Mouse (Mus musculus): ENCODE results near the gene Grm4. TPM values are rescaled to one million over a fixed set of nuclear protein-coding genes. Genes with fewer than 3 reads are reported as not detected.

Gene Grm4
- polyA plus RNA-seq, 1 experiment from 2014 or later: 0.02 TPM

DNA sequence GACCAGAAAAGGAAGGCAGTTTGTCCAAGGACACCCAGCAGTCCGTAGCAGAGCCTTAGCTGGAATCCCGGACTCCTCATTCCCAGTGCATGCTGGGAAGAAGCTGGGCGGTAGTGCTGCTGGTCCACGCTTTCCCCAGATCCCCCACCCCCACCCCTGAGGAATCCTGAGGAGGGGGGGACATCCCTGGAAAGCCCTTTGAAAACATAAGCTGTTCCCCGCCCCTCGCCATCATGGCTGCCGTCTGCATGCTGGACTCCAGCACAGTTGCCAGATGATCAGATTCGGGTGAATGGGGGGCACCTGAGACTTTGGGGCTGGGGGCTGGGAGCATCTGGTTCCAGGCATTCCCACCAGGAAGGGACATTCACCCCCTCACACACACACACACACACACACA, 99.4 kb downstream of the Grm4 start:
- 48% methylated on average over 8 of the region's 8 CpGs for WGBS (ENCODE audit: insufficient replicate concordance)
- H3K9me3 ChIP-seq (replicated peaks): no peaks in the 10 kb centered on the region
- no peaks in the 10 kb centered on the region for H3K4me1 ChIP-seq (replicated peaks)
- no peaks in the 10 kb centered on the region for H3K36me3 ChIP-seq (replicated peaks)
- ATAC-seq (ENCODE audit: insufficient read depth): no peak
- no peak overlapping the region for H3K4me2 ChIP-seq
- no peak overlapping the region for H3K9ac ChIP-seq
- H3K27ac ChIP-seq (replicated peaks): no peak overlapping the region
- H3K4me3 ChIP-seq (replicated peaks): no peak overlapping the region
- H3K27me3 ChIP-seq: no peaks in the 10 kb centered on the region

DNA sequence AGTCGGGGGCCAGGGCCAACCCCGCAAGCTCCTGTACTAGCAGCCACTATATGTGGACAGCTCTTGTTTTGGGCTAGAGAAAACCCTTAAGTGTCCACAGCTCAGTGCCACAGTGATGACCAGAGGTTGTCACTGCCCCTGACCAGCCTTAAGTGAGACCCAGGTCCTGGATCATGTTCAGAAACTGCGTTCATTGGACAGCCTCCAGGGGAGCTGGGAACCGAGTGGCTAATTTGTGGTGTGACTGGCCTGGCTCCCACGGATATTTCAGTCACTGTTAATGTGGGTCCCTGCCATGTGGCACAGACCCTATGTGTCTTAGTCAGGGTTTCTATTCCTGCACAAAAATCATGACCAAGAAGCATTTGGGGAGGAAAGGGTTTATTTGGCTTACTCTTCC, 112.2 kb downstream of the Grm4 start:
- Histone ChIP-seq H3K9ac (no peak overlapping the region), H3K27me3 (no peaks in the 10 kb centered on the region), H3K4me3 (replicated peaks) (no peak overlapping the region), H3K4me1 (replicated peaks) (no peaks in the 10 kb centered on the region), H3K27ac (replicated peaks) (no peak overlapping the region), H3K36me3 (replicated peaks) (no peaks in the 10 kb centered on the region), H3K9me3 (replicated peaks) (no peaks in the 10 kb centered on the region), H3K4me2 (no peak overlapping the region)
- WGBS (ENCODE audit: insufficient replicate concordance): 55% methylated on average over 5 of the region's 5 CpGs
- ATAC-seq (ENCODE audit: insufficient read depth): no peak

DNA sequence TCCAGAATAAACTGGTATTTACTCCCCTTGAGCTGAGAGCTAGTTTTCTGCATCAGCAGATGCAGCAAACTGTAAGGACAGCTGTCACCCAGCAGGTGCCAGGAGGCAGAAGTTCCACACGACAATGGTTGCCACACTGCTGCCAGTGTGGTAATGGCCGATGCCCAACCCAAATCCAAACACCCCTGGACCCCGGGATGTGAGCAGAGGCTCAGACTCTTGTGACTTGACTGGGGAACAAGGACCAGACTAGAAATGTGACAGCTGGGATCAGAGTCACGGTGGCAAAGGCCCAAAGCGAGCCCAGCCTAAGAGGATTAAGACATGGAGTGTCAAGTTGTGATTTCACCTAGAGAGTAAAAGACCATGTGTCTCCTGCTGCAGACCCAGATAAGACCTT, 112.7 kb downstream of the Grm4 start:
- H3K9ac ChIP-seq: no peak overlapping the region
- no peak overlapping the region for H3K27ac ChIP-seq (replicated peaks)
- no peaks in the 10 kb centered on the region for H3K4me1 ChIP-seq (replicated peaks)
- no peaks in the 10 kb centered on the region for H3K9me3 ChIP-seq (replicated peaks)
- no peaks in the 10 kb centered on the region for H3K27me3 ChIP-seq
- H3K4me3 ChIP-seq (replicated peaks): no peak overlapping the region
- H3K4me2 ChIP-seq: no peak overlapping the region
- 39% methylated on average over 5 of the region's 5 CpGs for WGBS (ENCODE audit: insufficient replicate concordance)
- no peaks in the 10 kb centered on the region for H3K36me3 ChIP-seq (replicated peaks)
- ATAC-seq (ENCODE audit: insufficient read depth): no peak

DNA sequence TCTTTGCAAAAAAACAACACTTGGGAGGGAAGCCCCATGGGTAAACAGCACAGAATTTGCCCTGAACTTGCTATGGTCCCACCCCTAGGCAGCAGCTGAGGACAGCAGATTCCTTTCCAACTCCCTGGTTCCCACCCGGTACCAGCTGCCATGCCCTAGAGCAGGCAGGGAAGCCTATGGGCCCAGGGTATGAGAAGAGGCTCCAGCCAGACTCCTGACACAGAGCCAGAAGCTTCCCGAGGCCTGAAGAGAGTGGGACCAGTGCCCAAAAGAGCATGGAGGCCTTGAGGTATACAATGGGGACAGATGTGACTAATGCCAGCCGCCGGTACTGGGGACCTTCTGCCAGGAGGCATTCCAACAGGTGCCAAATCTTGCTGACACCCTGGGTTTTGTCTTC, 114.2 kb downstream of the Grm4 start:
- Histone ChIP-seq H3K4me3 (replicated peaks) (no peak overlapping the region), H3K27me3 (no peaks in the 10 kb centered on the region), H3K27ac (replicated peaks) (no peak overlapping the region), H3K4me1 (replicated peaks) (no peaks in the 10 kb centered on the region), H3K36me3 (replicated peaks) (no peaks in the 10 kb centered on the region), H3K9ac (no peak overlapping the region), H3K4me2 (no peak overlapping the region), H3K9me3 (replicated peaks) (no peaks in the 10 kb centered on the region)
- ATAC-seq (ENCODE audit: insufficient read depth): no peak
- 80% methylated on average over 4 of the region's 4 CpGs for WGBS (ENCODE audit: insufficient replicate concordance)

DNA sequence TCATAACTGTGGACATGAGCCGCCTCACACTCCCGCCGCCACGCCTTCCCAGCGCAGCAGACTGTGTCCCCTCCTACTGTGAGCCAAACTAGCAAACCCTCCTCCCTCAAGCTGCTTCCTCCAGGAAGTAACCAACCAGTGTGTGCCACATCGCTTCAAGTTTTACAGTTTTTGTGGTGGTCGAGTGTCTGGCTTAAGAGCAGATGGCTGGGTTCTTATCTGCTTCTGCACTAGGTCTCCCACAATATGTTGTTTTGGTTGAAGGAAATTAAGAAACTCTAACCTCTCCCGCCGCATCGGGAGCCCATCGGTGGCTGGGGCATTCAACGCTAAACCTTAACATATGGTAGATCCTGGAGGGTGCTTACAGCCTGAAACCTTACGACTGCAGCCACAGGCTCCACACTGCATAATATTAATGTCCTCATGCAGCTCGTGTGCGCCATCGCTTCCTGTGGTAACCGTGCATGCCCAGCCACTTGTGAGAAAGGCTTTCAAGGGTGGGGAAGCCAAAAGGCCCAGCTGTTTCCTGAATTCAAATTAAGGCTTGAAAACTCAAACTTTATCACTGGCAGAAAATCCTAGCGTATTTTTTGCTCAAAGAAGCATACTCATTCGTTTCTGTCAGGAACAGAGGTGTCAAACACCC, 115.7 kb downstream of the Grm4 start:
- no peaks in the 10 kb centered on the region for H3K36me3 ChIP-seq (replicated peaks)
- H3K27me3 ChIP-seq: no peaks in the 10 kb centered on the region
- no peak overlapping the region for H3K27ac ChIP-seq (replicated peaks)
- no peak overlapping the region for H3K4me3 ChIP-seq (replicated peaks)
- ATAC-seq (ENCODE audit: insufficient read depth): no peak
- H3K4me1 ChIP-seq (replicated peaks): peaks cover 3% of the 10 kb centered on the region; the same call in 1 of the 2 replicates
- H3K9me3 ChIP-seq (replicated peaks): no peaks in the 10 kb centered on the region
- no peak overlapping the region for H3K9ac ChIP-seq
- no peak overlapping the region for H3K4me2 ChIP-seq
- 39% methylated on average over 19 of the region's 19 CpGs for WGBS (ENCODE audit: insufficient replicate concordance)

DNA sequence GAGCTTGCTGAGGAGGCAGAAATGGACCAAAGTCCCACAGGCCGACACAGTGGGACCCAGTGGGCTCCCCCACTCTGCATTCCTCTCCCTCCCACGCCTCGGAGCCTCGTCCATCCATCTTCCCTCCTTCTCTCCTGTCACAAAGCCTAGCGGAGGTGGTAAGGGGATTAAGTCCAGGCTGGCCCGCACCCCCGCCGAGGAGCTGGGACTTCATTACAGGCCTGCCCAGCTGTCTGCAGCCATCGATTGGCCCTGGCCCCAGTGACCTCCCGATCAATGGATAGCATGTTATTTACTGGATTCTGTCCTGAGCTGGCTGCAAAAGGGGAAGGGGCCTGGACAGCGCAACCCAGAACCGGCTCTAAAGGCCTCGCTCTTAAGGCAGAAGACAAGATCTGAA, 120.0 kb downstream of the Grm4 start:
- Histone ChIP-seq H3K4me2 (no peak overlapping the region), H3K4me1 (replicated peaks) (peaks cover 3% of the 10 kb centered on the region; the same call in 1 of the 2 replicates), H3K36me3 (replicated peaks) (no peaks in the 10 kb centered on the region), H3K4me3 (replicated peaks) (no peak overlapping the region), H3K27me3 (no peaks in the 10 kb centered on the region), H3K27ac (replicated peaks) (no peak overlapping the region), H3K9ac (no peak overlapping the region), H3K9me3 (replicated peaks) (no peaks in the 10 kb centered on the region)
- no peak for ATAC-seq (ENCODE audit: insufficient read depth)
- 42% methylated on average over 13 of the region's 13 CpGs for WGBS (ENCODE audit: insufficient replicate concordance)

DNA sequence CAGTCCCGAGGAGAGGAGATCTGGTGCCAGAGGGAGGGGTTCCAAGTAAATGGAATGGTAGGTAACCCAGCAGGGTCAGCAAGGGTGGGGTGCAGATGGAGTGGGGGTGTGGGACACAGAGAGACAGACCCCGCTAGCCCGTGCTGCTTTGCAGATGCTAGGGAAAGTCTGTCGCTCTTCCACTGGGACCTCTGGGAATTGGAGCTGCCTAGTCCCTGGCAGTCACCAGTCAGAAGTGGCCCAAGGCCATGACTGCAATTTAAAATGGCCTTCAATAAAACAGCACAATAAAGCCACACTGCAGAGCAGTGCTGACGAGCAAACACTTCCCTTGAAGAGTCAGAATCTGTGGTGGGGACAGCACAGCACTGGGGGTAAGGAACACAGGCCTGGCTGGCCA, 127.3 kb downstream of the Grm4 start:
- H3K4me2 ChIP-seq: no peak overlapping the region
- 74% methylated on average over 5 of the region's 5 CpGs for WGBS (ENCODE audit: insufficient replicate concordance)

DNA sequence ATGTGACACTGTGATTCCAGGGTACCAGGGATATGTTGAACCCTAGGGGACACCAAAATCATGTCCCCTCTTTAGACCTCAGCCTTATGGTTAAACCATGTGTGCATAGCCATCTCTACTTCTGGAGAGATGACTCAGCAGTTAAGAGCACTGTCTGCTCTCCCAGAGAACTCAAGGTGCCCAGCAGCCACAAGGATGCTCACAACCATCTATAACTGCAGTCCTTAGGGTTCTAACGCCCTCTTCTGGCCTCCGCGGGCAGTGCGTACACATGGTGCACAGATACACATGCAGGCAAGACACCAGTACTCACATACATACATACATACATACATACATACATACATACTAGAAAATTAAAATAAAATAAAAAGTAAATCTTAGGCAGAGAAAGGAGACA, 127.8 kb downstream of the Grm4 start:
- Histone ChIP-seq H3K4me3 (replicated peaks) (no peak overlapping the region), H3K27me3 (no peaks in the 10 kb centered on the region; the same call in 1 of the 2 replicates), H3K9me3 (replicated peaks) (no peaks in the 10 kb centered on the region), H3K9ac (no peak overlapping the region), H3K4me2 (no peak overlapping the region), H3K4me1 (replicated peaks) (no peaks in the 10 kb centered on the region), H3K27ac (replicated peaks) (no peak overlapping the region), H3K36me3 (replicated peaks) (no peaks in the 10 kb centered on the region)
- 78% methylated on average over 4 of the region's 4 CpGs for WGBS (ENCODE audit: insufficient replicate concordance)
- no peak for ATAC-seq (ENCODE audit: insufficient read depth)

More for the DNA sequence above, 127.3 kb downstream of the Grm4 start:
- Histone ChIP-seq H3K27me3 (no peaks in the 10 kb centered on the region), H3K9ac (no peak overlapping the region), H3K36me3 (replicated peaks) (no peaks in the 10 kb centered on the region), H3K27ac (replicated peaks) (no peak overlapping the region), H3K4me1 (replicated peaks) (no peaks in the 10 kb centered on the region), H3K4me3 (replicated peaks) (no peak overlapping the region), H3K9me3 (replicated peaks) (no peaks in the 10 kb centered on the region)
- ATAC-seq (ENCODE audit: insufficient read depth): no peak

DNA sequence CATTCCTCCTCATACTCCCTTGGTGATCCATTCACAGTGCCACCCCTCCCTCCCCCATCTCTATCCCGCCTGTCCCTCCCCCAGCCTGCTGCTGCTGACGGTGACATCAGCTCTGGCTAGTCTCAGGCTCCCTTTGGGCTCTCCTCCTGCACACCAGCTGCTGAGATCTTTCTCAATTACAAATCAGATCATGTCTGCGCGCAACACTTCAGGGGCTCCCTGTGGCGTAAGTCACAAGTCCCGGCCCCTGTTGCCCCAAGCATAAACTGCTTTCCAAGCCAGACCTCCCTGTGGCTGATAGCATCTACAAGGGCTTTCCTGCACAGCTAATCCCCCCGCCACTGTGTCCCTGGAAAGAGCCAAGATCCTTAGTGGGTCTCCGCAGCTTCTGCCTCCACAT, 128.3 kb downstream of the Grm4 start:
- Histone ChIP-seq H3K4me1 (replicated peaks) (no peaks in the 10 kb centered on the region), H3K27ac (replicated peaks) (no peak overlapping the region), H3K27me3 (no peaks in the 10 kb centered on the region; the same call in 1 of the 2 replicates), H3K9me3 (replicated peaks) (no peaks in the 10 kb centered on the region), H3K36me3 (replicated peaks) (no peaks in the 10 kb centered on the region), H3K9ac (no peak overlapping the region), H3K4me3 (replicated peaks) (no peak overlapping the region), H3K4me2 (no peak overlapping the region)
- 49% methylated on average over 8 of the region's 8 CpGs for WGBS (ENCODE audit: insufficient replicate concordance)
- no peak for ATAC-seq (ENCODE audit: insufficient read depth)

DNA sequence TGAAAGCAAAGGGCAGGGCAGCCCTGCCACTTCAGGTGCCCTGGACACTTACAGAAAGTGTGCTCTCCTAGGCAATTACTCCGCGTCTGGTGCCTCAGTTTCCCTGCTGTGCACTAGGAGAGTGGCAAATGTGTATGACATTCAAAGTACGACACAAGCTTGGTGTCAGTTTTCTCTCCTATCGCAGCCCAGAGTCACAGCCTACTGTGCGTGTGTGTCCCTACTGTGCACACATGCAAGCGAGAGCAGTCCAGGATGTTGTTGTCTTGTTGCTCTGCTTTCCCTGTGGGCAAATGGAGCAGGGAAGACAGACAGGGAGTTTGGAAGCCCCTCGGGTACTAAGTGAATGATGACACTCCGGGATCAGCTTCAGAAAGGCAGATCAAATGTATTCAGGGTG, 131.2 kb downstream of the Grm4 start:
- Histone ChIP-seq H3K4me2 (no peak overlapping the region), H3K4me1 (replicated peaks) (no peaks in the 10 kb centered on the region; the same call in 1 of the 2 replicates), H3K9me3 (replicated peaks) (no peaks in the 10 kb centered on the region), H3K27ac (replicated peaks) (no peak overlapping the region), H3K9ac (no peak overlapping the region), H3K27me3 (no peaks in the 10 kb centered on the region; the same call in 1 of the 2 replicates), H3K4me3 (replicated peaks) (no peak overlapping the region), H3K36me3 (replicated peaks) (no peaks in the 10 kb centered on the region)
- ATAC-seq (ENCODE audit: insufficient read depth): no peak
- 74% methylated on average over 8 of the region's 8 CpGs for WGBS (ENCODE audit: insufficient replicate concordance)

DNA sequence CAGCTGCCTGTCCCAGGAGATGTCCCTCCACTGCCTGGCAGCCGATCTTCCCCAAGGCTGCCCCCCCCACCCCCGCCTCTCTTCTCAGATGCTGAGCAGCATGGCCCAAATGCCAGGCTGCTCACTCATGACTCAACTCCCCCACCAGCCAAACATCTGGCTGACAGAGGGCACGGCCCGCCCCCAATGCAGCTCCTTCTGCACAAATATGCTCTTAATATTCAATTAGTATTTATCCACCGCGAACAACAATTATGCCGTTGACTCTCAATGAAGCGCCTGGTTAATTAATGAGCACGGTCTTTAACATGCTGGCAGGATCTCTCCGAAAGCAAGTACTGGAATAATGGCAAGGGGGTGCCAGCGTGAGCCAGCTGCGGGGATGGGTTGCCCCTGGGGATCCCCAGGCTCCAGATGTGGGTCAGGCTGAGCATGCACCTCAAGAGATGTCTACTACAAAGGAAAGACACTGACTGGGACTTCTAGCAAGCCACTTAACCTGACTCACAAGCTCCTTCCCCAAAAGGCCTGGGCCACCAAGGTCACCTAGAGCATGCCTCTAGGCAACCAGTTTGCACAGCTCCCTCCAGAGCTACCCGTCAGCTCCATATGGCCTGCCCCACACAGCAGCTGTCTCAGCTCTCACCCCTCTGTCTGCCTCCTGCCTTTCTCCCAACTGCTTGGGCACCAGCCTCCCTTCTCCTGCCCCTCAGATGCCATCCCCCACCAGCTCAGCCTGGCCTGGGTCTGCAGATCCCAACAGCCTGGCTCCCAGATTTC, 131.8 kb downstream of the Grm4 start:
- Histone ChIP-seq H3K4me1 (replicated peaks) (no peaks in the 10 kb centered on the region; the same call in 1 of the 2 replicates), H3K9ac (no peak overlapping the region), H3K36me3 (replicated peaks) (no peaks in the 10 kb centered on the region), H3K27me3 (no peaks in the 10 kb centered on the region; the same call in 1 of the 2 replicates), H3K27ac (replicated peaks) (no peak overlapping the region), H3K9me3 (replicated peaks) (no peaks in the 10 kb centered on the region), H3K4me2 (no peak overlapping the region), H3K4me3 (replicated peaks) (no peak overlapping the region)
- ATAC-seq (ENCODE audit: insufficient read depth): no peak
- 74% methylated on average over 13 of the region's 13 CpGs for WGBS (ENCODE audit: insufficient replicate concordance)

Measured in liver, embryonic 15.5 days (tissue).